Mouse (Mus musculus): ENCODE results near the gene Fam129a. TPM values are rescaled to one million over a fixed set of nuclear protein-coding genes. Genes with fewer than 3 reads are reported as not detected.
"Not testable (repeated sequence)": the region's sequence is repeated elsewhere in the genome, so short reads cannot be mapped to it uniquely, and the experiment has no call there.

Fam129a gene
- polyA plus RNA-seq, 1 experiment from 2014 or later: 4.6 TPM

GRCm38 (mm10) chr1:151686696-151687095, 115.7 kb downstream of the Fam129a start:
- Histone ChIP-seq H3K27me3 (ENCODE audit: insufficient read depth, low read length) (no peaks in the 10 kb centered on the region), H3K27ac (ENCODE audit: low read depth) (no peak overlapping the region), H3K4me2 (no peak overlapping the region), H3K36me3 (ENCODE audit: insufficient read depth) (no peaks in the 10 kb centered on the region), H3K9ac (no peak overlapping the region), H3K4me3 (ENCODE audit: low read depth, low read length) (no peak overlapping the region), H3K9me3 (ENCODE audit: low read depth, low read length) (no peaks in the 10 kb centered on the region), H3K4me1 (ENCODE audit: insufficient read depth) (peaks cover 13% of the 10 kb centered on the region)
- ATAC-seq (ENCODE audit: insufficient read depth) (peak; percentile 56), DNase-seq (peak; percentile 50)
- TF ChIP-seq CTCF (IDR thresholded peaks at IDR 0.05; ENCODE audit: low read depth): no peak
- 27% methylated on average over 8 of the region's 8 CpGs for WGBS

- Histone ChIP-seq H3K4me3 (ENCODE audit: low read depth, low read length) (no peak overlapping the region), H3K27me3 (ENCODE audit: insufficient read depth, low read length) (no peaks in the 10 kb centered on the region), H3K27ac (ENCODE audit: low read depth) (no peak overlapping the region), H3K4me2 (no peak overlapping the region), H3K9ac (no peak overlapping the region), H3K36me3 (ENCODE audit: insufficient read depth) (no peaks in the 10 kb centered on the region), H3K9me3 (ENCODE audit: low read depth, low read length) (no peaks in the 10 kb centered on the region), H3K4me1 (ENCODE audit: insufficient read depth) (peaks cover 13% of the 10 kb centered on the region)
- ATAC-seq (ENCODE audit: insufficient read depth) (no peak), DNase-seq (no peak)
- 57% methylated on average over 5 of the region's 5 CpGs for WGBS
- no peak for TF ChIP-seq CTCF (IDR thresholded peaks at IDR 0.05; ENCODE audit: low read depth)
Observed at GRCm38 (mm10) chr1:151689032-151689431, 118.0 kb downstream of the Fam129a start.

GRCm38 (mm10) chr1:151689561-151689960, 118.6 kb downstream of the Fam129a start:
- H3K9ac ChIP-seq: no peak overlapping the region
- H3K4me3 ChIP-seq (ENCODE audit: low read depth, low read length): no peak overlapping the region
- H3K36me3 ChIP-seq (ENCODE audit: insufficient read depth): no peaks in the 10 kb centered on the region
- ATAC-seq (ENCODE audit: insufficient read depth): peak; percentile 54; the same call in 1 of the 2 replicates
- peak; percentile 66 for DNase-seq
- H3K4me2 ChIP-seq: no peak overlapping the region
- peaks cover 13% of the 10 kb centered on the region for H3K4me1 ChIP-seq (ENCODE audit: insufficient read depth)
- no peaks in the 10 kb centered on the region for H3K9me3 ChIP-seq (ENCODE audit: low read depth, low read length)
- H3K27ac ChIP-seq (ENCODE audit: low read depth): no peak overlapping the region
- TF ChIP-seq CTCF (IDR thresholded peaks at IDR 0.05; ENCODE audit: low read depth): no peak
- WGBS: 46% methylated on average over 8 of the region's 8 CpGs
- H3K27me3 ChIP-seq (ENCODE audit: insufficient read depth, low read length): no peaks in the 10 kb centered on the region

GRCm38 (mm10) chr1:151690061-151690460, 119.1 kb downstream of the Fam129a start:
- no peak for TF ChIP-seq CTCF (IDR thresholded peaks at IDR 0.05; ENCODE audit: low read depth)
- WGBS: 70% methylated on average over 6 of the region's 6 CpGs
- ATAC-seq (ENCODE audit: insufficient read depth): no peak

GRCm38 (mm10) chr1:151690583-151691193, 119.7 kb downstream of the Fam129a start:
- Histone ChIP-seq H3K9me3 (ENCODE audit: low read depth, low read length) (no peaks in the 10 kb centered on the region), H3K27me3 (ENCODE audit: insufficient read depth, low read length) (no peaks in the 10 kb centered on the region), H3K27ac (ENCODE audit: low read depth) (no peak overlapping the region), H3K4me1 (ENCODE audit: insufficient read depth) (peaks cover 10% of the 10 kb centered on the region), H3K9ac (no peak overlapping the region), H3K36me3 (ENCODE audit: insufficient read depth) (no peaks in the 10 kb centered on the region), H3K4me3 (ENCODE audit: low read depth, low read length) (no peak overlapping the region), H3K4me2 (no peak overlapping the region)
- no peak for ATAC-seq (ENCODE audit: insufficient read depth)
- DNase-seq: no peak
- WGBS: 50% methylated on average over 7 of the region's 7 CpGs
- TF ChIP-seq CTCF (IDR thresholded peaks at IDR 0.05; ENCODE audit: low read depth): no peak

More at GRCm38 (mm10) chr1:151690061-151690460, 119.1 kb downstream of the Fam129a start:
- H3K9ac ChIP-seq: no peak overlapping the region
- no peak for DNase-seq
- no peak overlapping the region for H3K4me3 ChIP-seq (ENCODE audit: low read depth, low read length)
- H3K4me1 ChIP-seq (ENCODE audit: insufficient read depth): peaks cover 13% of the 10 kb centered on the region
- H3K27me3 ChIP-seq (ENCODE audit: insufficient read depth, low read length): no peaks in the 10 kb centered on the region
- H3K9me3 ChIP-seq (ENCODE audit: low read depth, low read length): no peaks in the 10 kb centered on the region
- no peak overlapping the region for H3K4me2 ChIP-seq
- no peaks in the 10 kb centered on the region for H3K36me3 ChIP-seq (ENCODE audit: insufficient read depth)
- H3K27ac ChIP-seq (ENCODE audit: low read depth): no peak overlapping the region

- not testable (repeated sequence) for H3K9ac ChIP-seq; H3K27me3 ChIP-seq (ENCODE audit: insufficient read depth, low read length); H3K4me1 ChIP-seq (ENCODE audit: insufficient read depth); H3K4me3 ChIP-seq (ENCODE audit: low read depth, low read length); H3K36me3 ChIP-seq (ENCODE audit: insufficient read depth); H3K4me2 ChIP-seq; H3K27ac ChIP-seq (ENCODE audit: low read depth); H3K9me3 ChIP-seq (ENCODE audit: low read depth, low read length)
- WGBS: 47% methylated on average over 6 of the region's 6 CpGs
- ATAC-seq (ENCODE audit: insufficient read depth) (peak; percentile 25), DNase-seq (peak; percentile 75)
Observed at GRCm38 (mm10) chr1:151692867-151693266, 121.9 kb downstream of the Fam129a start.

- no peak for ATAC-seq (ENCODE audit: insufficient read depth)
- DNase-seq: no peak
- TF ChIP-seq CTCF (IDR thresholded peaks at IDR 0.05; ENCODE audit: low read depth): no peak
- Histone ChIP-seq H3K27me3 (ENCODE audit: insufficient read depth, low read length) (no peaks in the 10 kb centered on the region), H3K4me1 (ENCODE audit: insufficient read depth) (no peaks in the 10 kb centered on the region; the same call in 1 of the 2 replicates), H3K36me3 (ENCODE audit: insufficient read depth) (no peaks in the 10 kb centered on the region), H3K9me3 (ENCODE audit: low read depth, low read length) (no peaks in the 10 kb centered on the region), H3K4me2 (no peak overlapping the region), H3K9ac (no peak overlapping the region), H3K27ac (ENCODE audit: low read depth) (no peak overlapping the region), H3K4me3 (ENCODE audit: low read depth, low read length) (no peak overlapping the region)
- WGBS: 76% methylated on average over 7 of the region's 7 CpGs
Observed at GRCm38 (mm10) chr1:151696751-151697150, 125.8 kb downstream of the Fam129a start.
